Mouse (Mus musculus): ENCODE results near the gene Lhx3. TPM values are rescaled to one million over a fixed set of nuclear protein-coding genes. Genes with fewer than 3 reads are reported as not detected.
A peak's percentile ranks its signal among the peaks of the same experiment; 100 is the strongest.

Gene Lhx3
- total RNA-seq, 1 experiment from 2014 or later: not detected

DNA sequence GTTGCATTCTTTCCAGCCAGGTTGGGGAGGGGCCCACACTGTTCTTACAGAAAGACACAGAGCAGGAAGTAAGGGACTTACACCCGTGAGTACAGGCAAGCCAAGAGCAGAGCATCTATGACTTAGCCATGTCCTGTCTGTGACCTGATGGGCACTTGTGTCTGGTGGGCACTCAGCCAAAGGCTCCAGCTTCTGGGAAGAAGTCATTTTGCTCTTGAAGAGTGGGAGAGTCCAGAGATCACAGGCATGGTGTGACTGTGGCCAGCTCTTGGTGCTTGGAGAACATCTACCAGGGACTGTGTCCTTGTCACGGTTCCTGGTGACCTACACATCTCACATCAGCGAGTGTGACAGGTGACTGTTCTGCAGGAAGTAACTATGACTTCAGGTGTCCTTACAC is 52.4 kb downstream of the Lhx3 start:
- ATAC-seq (replicated peaks; ENCODE audit: insufficient number of reproducible peaks, low FRiP score, low TSS enrichment, poor library complexity, severe bottlenecking): no peak

DNA sequence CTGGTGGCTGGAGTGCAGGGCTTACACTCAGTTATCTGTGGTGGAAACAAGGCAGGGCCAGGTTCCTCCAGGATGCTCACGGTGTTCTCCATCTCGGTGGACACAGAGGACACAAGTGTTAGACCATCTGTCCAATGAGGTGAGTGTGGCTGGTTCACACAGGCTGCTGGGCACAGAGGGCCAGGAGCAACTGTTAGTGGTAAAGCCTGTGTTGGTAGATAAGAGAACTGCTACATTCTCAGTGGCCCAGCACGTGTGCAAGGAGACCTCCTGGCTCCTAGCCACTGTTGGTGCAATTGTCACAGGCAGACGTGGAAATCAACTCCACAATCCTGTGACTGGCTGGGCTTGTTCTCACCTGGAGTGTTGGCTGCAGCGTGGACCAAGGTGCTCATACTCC is 53.5 kb downstream of the Lhx3 start:
- ATAC-seq (replicated peaks; ENCODE audit: insufficient number of reproducible peaks, low FRiP score, low TSS enrichment, poor library complexity, severe bottlenecking): no peak

DNA sequence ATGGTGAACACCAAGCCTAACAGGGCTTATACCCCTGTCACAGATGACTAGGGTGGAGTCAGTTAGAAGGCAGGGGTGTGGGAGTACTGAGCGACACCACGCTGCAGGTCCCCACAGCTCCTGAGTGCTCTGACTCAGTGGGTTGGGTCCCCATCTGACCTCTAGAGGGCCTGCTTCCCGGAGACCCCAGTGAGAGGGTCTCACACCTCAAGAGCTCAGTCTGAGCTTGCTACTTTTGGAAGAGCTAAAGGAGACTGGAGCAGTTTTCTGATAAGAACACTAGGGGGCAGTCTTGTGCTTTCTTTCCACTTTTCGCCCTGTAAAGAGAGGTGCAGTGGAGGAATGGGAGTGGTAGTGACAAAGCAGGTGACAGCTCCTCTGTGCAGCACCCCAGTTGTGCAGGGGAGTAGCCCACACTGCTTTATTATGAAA is 54.2 kb downstream of the Lhx3 start:
- ATAC-seq (replicated peaks; ENCODE audit: insufficient number of reproducible peaks, low FRiP score, low TSS enrichment, poor library complexity, severe bottlenecking): peak; percentile 64

DNA sequence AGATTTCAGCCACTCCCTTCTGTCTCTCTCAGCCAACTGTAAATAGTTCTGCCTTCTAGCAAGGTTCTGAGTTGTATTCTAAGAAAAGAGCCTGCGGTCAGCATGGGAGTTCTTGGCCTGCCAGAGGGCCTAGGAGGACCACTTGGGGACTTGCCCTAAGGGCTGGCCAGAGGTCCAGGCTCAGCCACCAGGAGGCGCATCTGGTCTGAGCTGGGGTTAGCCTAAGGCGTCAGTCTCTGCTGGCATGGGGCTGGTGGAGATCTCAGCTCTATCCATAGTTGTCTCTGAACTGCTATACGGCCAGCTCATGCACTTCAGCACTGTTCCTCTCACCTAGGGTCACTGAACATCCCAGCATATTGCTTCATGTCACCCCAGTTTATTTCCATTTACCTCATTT is 54.8 kb downstream of the Lhx3 start:
- ATAC-seq (replicated peaks; ENCODE audit: insufficient number of reproducible peaks, low FRiP score, low TSS enrichment, poor library complexity, severe bottlenecking): no peak

Other genes starting within 250 kb of the Lhx3 start
- gene Camsap1, start 225.0 kb downstream of the Lhx3 start, total RNA-seq (2017): 6.8 to 26.4 TPM (median 13.4 TPM) in 3 replicates
- gene Ubac1, start 186.5 kb downstream of the Lhx3 start, total RNA-seq (2017): 29.9 to 55.6 TPM (median 51.8 TPM) in 3 replicates
- 1.1 to 3.6 TPM (median 1.4 TPM) in 3 replicates for gene Nacc2, start 85.1 kb downstream of the Lhx3 start, total RNA-seq (2017)
- 2.8 to 5.5 TPM (median 3.6 TPM) in 3 replicates for gene Qsox2, start 29.2 kb upstream of the Lhx3 start, total RNA-seq (2017)
- gene Ccdc187, start 86.3 kb upstream of the Lhx3 start, total RNA-seq (2017): not detected in 3 replicates
- gene Gpsm1, start 107.2 kb upstream of the Lhx3 start, total RNA-seq (2017): 10.2 to 26.9 TPM (median 12.7 TPM) in 3 replicates
- gene Dnlz, start 143.8 kb upstream of the Lhx3 start, total RNA-seq (2017): 3.4 to 8.6 TPM (median 3.7 TPM) in 3 replicates
- 82.3 to 116 TPM (median 106 TPM) in 3 replicates for gene Card9, start 152.6 kb upstream of the Lhx3 start, total RNA-seq (2017)
- 29.6 to 63.7 TPM (median 31.7 TPM) in 3 replicates for gene Snapc4, start 172.4 kb upstream of the Lhx3 start, total RNA-seq (2017)
- gene Entr1, start 181.0 kb upstream of the Lhx3 start, total RNA-seq (2017): 83.7 to 122 TPM (median 118 TPM) in 3 replicates
- gene Pmpca, start 181.1 kb upstream of the Lhx3 start, total RNA-seq (2017): 54.9 to 68.4 TPM (median 59.0 TPM) in 3 replicates
- gene Inpp5e, start 200.9 kb upstream of the Lhx3 start, total RNA-seq (2017): 6.1 to 17.0 TPM (median 8.7 TPM) in 3 replicates
- 40.0 to 69.7 TPM (median 50.1 TPM) in 3 replicates for gene Sec16a, start 236.9 kb upstream of the Lhx3 start, total RNA-seq (2017)

All from monocyte, adult 5-6 weeks (primary cell).